Mouse (Mus musculus) embryonic facial prominence, embryonic 11.5 days (tissue): ENCODE measurements around the gene Rps6ka2. TPM values are rescaled to one million over a fixed set of nuclear protein-coding genes. Genes with fewer than 3 reads are reported as not detected.

Experiments used
- ATAC-seq: fragments of 200-750 bp; cut with Nextera tagmentation; replicated peaks from 2 replicates; pipeline ENCODE4 v1.8.0; 2017; ENCODE audit warnings: low read depth; ENCODE audit not compliant: insufficient number of reproducible peaks, low FRiP score, low TSS enrichment
- DNase-seq: peaks from one replicate; pipeline ENCODE4 v3.0.0-alpha.2; 2015; ENCODE audit warnings: low spot score
- H3K27ac ChIP-seq: fragments of 300-500 bp; sonication (generic); replicated peaks from 2 replicates; pipeline ENCODE4 v1.5.1; 2014; ENCODE audit warnings: mild to moderate bottlenecking, low read depth, low read length, control low read depth
- H3K27me3 ChIP-seq: fragments of 300-500 bp; sonication (generic); 2 replicates; pipeline ENCODE4 v1.6.1; 2014; ENCODE audit warnings: mild to moderate bottlenecking, low read length, moderate library complexity, mixed read lengths; ENCODE audit not compliant: control insufficient read depth, insufficient read depth
- H3K36me3 ChIP-seq: fragments of 300-500 bp; sonication (generic); replicated peaks from 2 replicates; pipeline ENCODE4 v1.6.1; 2014; ENCODE audit warnings: low read depth, mild to moderate bottlenecking, low read length, moderate library complexity, mixed read lengths; ENCODE audit not compliant: control insufficient read depth, insufficient read depth
- H3K4me1 ChIP-seq: fragments of 300-500 bp; sonication (generic); 2 replicates; pipeline ENCODE4 v1.6.1; 2014; ENCODE audit warnings: low read length, mixed read lengths; ENCODE audit not compliant: control insufficient read depth, insufficient read depth
- H3K4me2 ChIP-seq: fragments of 300-500 bp; sonication (generic); 2 replicates; pipeline ENCODE4 v1.6.1; 2014; ENCODE audit warnings: low read depth, mild to moderate bottlenecking, control low read depth, low read length, moderate library complexity
- H3K4me3 ChIP-seq: fragments of 300-500 bp; sonication (generic); 2 replicates; pipeline ENCODE4 v1.5.1; 2014; ENCODE audit warnings: low read depth, low read length, control low read depth
- H3K9ac ChIP-seq: fragments of 300-500 bp; sonication (generic); replicated peaks from 2 replicates; pipeline ENCODE4 v1.6.1; 2014; ENCODE audit warnings: mild to moderate bottlenecking, control low read depth, low read length
- H3K9me3 ChIP-seq: fragments of 300-500 bp; sonication (generic); replicated peaks from 2 replicates; pipeline ENCODE4 v1.6.1; 2016; ENCODE audit warnings: mild to moderate bottlenecking, low read length, inconsistent platforms, mixed read lengths; ENCODE audit not compliant: control insufficient read depth
- WGBS: fragments of 180-500 bp; shearing (Covaris S2); extraction: QIAGEN DNeasy Blood & Tissue Kit; methylation state at CpG from one replicate; pipeline ENCODE4 v1.1.7; 2014; 5-methylcytosine and 5-hydroxymethylcytosine counted together
- polyA plus RNA-seq: library from polyadenylated mRNA; unstranded; fragments of >200 nt; fragmentation: Nextera tagmentation; extraction: Ambion mirVana; gene quantifications from 2 replicates; pipeline ENCODE4 v1.2.1, GENCODE M21; 2014

Rps6ka2 gene
- polyA plus RNA-seq, 1 experiment from 2014 or later = 20.4 TPM

DNA sequence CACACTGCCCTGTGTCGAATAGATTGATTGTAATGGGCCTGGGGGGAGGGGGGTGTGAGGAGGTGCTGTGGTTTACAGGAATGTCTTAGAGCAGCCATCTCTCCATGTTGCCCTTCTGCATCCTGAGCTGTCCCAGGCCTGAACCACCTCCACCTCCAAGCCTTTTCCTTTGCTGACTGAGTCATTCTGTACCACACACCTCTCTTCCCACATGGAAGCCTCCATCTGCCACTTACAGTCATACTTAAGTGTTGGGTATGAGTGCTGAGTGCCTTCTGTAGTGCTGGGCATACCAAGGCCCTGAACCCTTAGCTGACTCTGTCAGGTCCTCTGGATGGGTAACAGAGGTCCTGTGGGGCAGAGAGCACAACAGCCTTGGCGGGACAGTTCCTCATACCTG is 97.9 kb downstream of the Rps6ka2 start:
- H3K4me3 ChIP-seq = no peak overlapping the region
- no peak for ATAC-seq
- H3K9ac ChIP-seq = no peak overlapping the region
- no peak overlapping the region for H3K27ac ChIP-seq
- no peaks in the 10 kb centered on the region for H3K36me3 ChIP-seq
- no peaks in the 10 kb centered on the region for H3K27me3 ChIP-seq
- H3K4me1 ChIP-seq = no peaks in the 10 kb centered on the region
- 76% methylated on average over 2 of the region's 2 CpGs for WGBS
- no peak for DNase-seq
- H3K9me3 ChIP-seq = no peaks in the 10 kb centered on the region
- H3K4me2 ChIP-seq = no peak overlapping the region

DNA sequence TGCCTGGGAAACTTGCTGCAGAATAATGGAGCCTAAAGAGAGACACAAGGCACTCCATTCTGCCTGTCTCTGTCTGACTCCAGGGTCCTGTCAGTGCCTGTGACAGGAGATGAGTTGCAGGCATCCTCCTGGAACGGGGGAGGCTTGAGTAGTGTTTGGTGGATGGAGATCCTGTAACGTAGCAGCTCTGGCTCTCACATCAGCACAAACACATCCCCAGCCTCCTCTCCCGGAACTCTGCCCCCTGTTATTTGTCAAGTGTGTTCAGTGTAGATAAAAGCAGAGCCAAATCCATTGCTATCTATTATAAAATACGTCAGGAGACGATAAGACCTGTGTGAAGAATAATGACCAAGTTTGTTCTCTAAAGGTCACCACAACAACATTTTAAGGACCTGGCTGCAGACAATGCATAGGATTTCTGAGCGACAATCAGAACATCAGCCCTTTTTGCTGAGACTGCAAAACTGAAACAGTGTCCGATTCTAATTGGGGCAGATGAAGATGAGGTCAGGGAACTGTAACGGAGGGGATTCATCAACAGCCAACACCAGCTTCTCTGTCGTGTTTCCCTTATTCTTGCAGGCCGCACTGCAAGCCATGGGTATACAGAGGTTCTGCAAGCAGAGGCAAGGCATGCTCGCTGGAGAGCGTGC is 99.4 kb downstream of the Rps6ka2 start:
- Histone ChIP-seq H3K9me3 (no peaks in the 10 kb centered on the region), H3K27ac (no peak overlapping the region), H3K4me1 (peaks cover 3% of the 10 kb centered on the region; the same call in 1 of the 2 replicates), H3K4me2 (no peak overlapping the region; the same call in 1 of the 2 replicates), H3K4me3 (no peak overlapping the region), H3K9ac (no peak overlapping the region), H3K27me3 (no peaks in the 10 kb centered on the region), H3K36me3 (no peaks in the 10 kb centered on the region)
- WGBS = 70% methylated on average over 12 of the region's 12 CpGs
- no peak for DNase-seq
- ATAC-seq = no peak

DNA sequence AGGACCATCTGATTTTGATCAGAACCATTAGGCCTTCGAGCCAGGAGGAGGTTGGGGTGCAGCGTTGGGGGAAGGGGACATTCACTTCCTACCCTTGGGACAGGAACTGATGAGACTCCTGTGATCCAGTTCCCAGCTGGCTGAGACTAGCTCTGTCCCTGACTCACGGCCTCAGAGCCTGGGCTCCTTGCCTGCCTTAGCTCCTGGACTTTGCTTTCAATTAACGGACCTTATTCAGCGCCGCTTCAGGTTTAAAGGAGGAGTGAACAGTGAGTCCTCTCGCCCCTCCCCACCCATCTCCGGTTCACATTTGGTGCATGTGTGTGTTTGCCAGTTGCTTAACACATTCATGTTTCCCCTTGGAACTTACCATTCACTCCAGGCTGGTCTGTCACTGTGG is 100.6 kb downstream of the Rps6ka2 start:
- Histone ChIP-seq H3K27me3 (no peaks in the 10 kb centered on the region), H3K9ac (no peak overlapping the region; the same call in 1 of the 2 replicates), H3K4me1 (peaks cover 3% of the 10 kb centered on the region; the same call in 1 of the 2 replicates), H3K9me3 (no peaks in the 10 kb centered on the region), H3K4me2 (no peak overlapping the region), H3K27ac (no peak overlapping the region), H3K4me3 (no peak overlapping the region), H3K36me3 (no peaks in the 10 kb centered on the region)
- DNase-seq (no peak), ATAC-seq (no peak)
- WGBS = 59% methylated on average over 8 of the region's 8 CpGs

DNA sequence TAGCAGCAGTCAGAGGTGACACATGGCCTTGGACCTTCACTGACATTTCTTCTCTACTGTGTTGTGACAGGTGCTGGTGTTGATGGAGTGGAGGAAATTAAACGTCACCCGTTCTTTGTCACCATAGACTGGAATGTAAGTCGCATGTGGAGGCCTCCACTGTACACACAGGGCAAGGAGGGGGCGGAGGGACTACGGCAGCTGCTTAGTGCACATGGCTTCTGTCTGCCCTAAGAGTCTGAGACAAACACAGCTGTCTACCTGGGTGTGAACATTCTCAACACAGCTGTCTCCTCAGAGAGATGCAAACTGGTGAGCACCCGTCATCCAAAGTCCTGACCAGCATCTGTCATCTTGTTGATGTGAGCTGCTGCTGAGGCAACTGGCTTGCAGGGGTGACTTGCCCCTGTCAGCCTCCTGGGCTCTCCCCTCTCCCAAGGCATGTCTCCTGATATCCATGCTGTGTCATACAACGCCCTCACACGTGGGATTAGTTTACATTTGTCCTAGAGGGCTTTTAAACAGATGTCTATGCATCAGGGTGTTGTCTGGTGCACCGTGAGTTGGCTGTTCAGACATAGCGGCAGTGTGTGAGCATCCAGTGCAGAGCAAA is 101.7 kb downstream of the Rps6ka2 start:
- Histone ChIP-seq H3K4me2 (no peak overlapping the region), H3K27ac (no peak overlapping the region), H3K9ac (no peak overlapping the region; the same call in 1 of the 2 replicates), H3K4me1 (peaks cover 3% of the 10 kb centered on the region; the same call in 1 of the 2 replicates), H3K27me3 (no peaks in the 10 kb centered on the region), H3K36me3 (no peaks in the 10 kb centered on the region), H3K4me3 (no peak overlapping the region), H3K9me3 (no peaks in the 10 kb centered on the region)
- DNase-seq (peak; percentile 41), ATAC-seq (0 out of 2 replicates have a peak, but pooled peaks have one; percentile 44)
- WGBS = 38% methylated on average over 10 of the region's 10 CpGs

DNA sequence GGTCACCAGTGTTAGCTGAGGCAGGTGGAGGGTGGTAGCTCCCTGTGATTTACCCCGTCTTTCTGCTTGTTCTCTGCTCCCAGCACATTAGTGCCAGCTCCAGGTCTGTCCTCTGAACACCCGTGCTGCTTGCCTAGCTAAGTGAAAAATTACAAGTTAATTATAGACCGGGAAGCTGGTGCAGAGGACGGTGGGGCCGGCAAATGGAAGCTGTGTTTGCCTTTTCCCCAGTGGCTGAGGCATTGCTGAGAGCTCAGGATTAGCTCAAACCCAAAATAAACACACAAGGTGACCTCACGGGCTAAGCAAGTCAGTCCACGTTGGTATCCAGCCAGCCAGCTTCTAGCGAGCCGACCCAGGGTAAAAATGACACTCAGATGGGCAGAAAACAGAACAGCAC is 103.1 kb downstream of the Rps6ka2 start:
- WGBS = 32% methylated on average over 9 of the region's 9 CpGs
- H3K9me3 ChIP-seq = no peaks in the 10 kb centered on the region
- H3K4me1 ChIP-seq = peaks cover 3% of the 10 kb centered on the region; the same call in 1 of the 2 replicates
- no peaks in the 10 kb centered on the region for H3K27me3 ChIP-seq
- no peaks in the 10 kb centered on the region for H3K36me3 ChIP-seq
- H3K27ac ChIP-seq = no peak overlapping the region
- peak; percentile 25 for DNase-seq
- no peak overlapping the region for H3K4me2 ChIP-seq
- ATAC-seq = no peak
- no peak overlapping the region for H3K4me3 ChIP-seq
- H3K9ac ChIP-seq = no peak overlapping the region

DNA sequence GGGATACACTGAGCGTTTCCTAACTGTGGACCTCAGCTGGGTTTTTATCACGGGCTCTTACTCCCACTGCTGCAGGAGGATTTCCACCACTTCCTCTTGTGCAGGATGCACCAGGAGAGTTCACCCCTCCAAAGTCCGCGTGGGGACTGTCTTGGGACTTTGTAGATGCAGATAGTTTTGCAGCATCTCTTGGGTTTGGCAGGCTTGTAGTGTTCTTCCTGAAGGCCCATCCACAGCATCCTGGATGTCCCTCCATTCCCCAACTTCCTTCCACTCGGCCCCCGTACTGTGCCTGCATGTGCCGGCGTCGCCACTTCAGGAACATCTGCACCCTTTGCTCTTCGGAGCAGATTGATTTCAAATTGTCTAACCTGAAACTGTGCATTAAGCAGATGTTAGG is 103.9 kb downstream of the Rps6ka2 start:
- H3K27ac ChIP-seq = no peak overlapping the region
- WGBS = 89% methylated on average over 10 of the region's 10 CpGs
- no peaks in the 10 kb centered on the region for H3K9me3 ChIP-seq
- ATAC-seq (no peak), DNase-seq (no peak)
- no peaks in the 10 kb centered on the region for H3K36me3 ChIP-seq
- H3K4me2 ChIP-seq = no peak overlapping the region
- H3K9ac ChIP-seq = no peak overlapping the region
- no peak overlapping the region for H3K4me3 ChIP-seq
- peaks cover 3% of the 10 kb centered on the region; the same call in 1 of the 2 replicates for H3K4me1 ChIP-seq
- no peaks in the 10 kb centered on the region for H3K27me3 ChIP-seq

DNA sequence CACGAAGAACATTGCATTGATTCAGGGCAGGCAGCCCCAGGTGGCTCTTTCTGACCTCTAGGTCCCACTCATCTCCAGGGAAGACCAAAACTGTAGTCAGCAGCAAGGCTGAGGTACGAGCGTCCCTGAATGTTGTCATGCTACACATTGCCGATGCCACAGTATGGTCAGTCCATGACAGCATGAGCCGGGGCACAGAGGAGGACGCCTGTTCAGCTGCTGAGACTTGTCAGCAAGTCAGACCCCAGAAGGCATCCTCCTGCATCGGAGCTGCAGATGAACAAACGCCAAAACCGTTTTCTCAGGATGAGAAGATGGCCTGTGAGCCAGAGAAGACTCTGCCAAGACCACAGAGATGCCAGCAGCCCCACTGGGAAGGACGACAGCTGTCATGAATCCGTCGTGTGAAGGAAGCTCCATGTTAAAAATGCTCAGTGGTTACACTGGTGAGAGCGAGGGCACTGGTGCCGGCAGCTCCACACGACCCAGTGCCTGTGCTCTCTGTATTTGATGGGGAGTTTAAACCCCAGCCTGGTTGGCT is 108.9 kb downstream of the Rps6ka2 start:
- Histone ChIP-seq H3K4me3 (no peak overlapping the region), H3K27ac (no peak overlapping the region), H3K9ac (no peak overlapping the region), H3K4me1 (no peaks in the 10 kb centered on the region), H3K4me2 (no peak overlapping the region), H3K9me3 (no peaks in the 10 kb centered on the region), H3K27me3 (no peaks in the 10 kb centered on the region), H3K36me3 (no peaks in the 10 kb centered on the region; the same call in 1 of the 2 replicates)
- WGBS = 92% methylated on average over 15 of the region's 15 CpGs
- ATAC-seq (no peak), DNase-seq (no peak)

DNA sequence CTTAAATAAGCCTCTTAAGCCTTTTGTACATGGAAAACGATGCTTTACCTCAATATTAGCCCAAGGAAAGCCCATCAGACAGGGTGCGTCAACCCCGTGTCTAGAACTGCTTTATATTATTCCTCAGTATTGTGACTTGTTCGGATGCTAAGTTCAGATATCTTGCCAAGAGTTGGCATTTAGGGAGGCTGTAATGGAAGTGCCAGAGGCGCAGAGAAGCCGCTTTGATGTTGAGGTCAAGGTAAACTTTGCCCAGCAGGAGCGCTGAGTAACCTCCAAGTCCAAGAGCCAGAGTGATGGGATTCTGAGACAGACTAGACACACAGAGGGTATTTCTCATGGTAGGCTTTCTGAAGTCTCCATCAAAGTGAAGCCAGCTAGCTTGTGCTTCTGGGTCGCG is 109.3 kb downstream of the Rps6ka2 start:
- Histone ChIP-seq H3K4me1 (no peaks in the 10 kb centered on the region), H3K9ac (no peak overlapping the region), H3K9me3 (no peaks in the 10 kb centered on the region), H3K36me3 (no peaks in the 10 kb centered on the region; the same call in 1 of the 2 replicates), H3K27ac (no peak overlapping the region), H3K27me3 (no peaks in the 10 kb centered on the region), H3K4me3 (no peak overlapping the region), H3K4me2 (no peak overlapping the region)
- DNase-seq (no peak), ATAC-seq (no peak)
- WGBS = 91% methylated on average over 9 of the region's 9 CpGs
